Mouse (Mus musculus): ENCODE measurements around the gene Dazap2.

- TF ChIP-seq GABPA (IDR thresholded peaks at IDR 0.05; ENCODE audit: low read depth, low read length) = no peak
- TF ChIP-seq MXI1 (IDR thresholded peaks at IDR 0.05; ENCODE audit: low read depth, low read length) = no peak
- no peak for TF ChIP-seq EP300 (IDR thresholded peaks at IDR 0.05; ENCODE audit: low read depth in 1 of 2, low read length in 2 of 2)
- TF ChIP-seq USF2 (IDR thresholded peaks at IDR 0.05; ENCODE audit: borderline replicate concordance in 1 of 2, insufficient read depth in 1 of 2, low read depth in 1 of 2, low read length in 2 of 2) = no peak
- TF ChIP-seq NELFE (IDR thresholded peaks at IDR 0.05; ENCODE audit: low read depth, low read length) = no peak
- TF ChIP-seq HCFC1 (IDR thresholded peaks at IDR 0.05; ENCODE audit: low read depth, low read length) = no peak
- TF ChIP-seq SIN3A (IDR thresholded peaks at IDR 0.05; ENCODE audit: low read length) = no peak
- no peak for TF ChIP-seq POLR2A (IDR thresholded peaks at IDR 0.05; ENCODE audit: control insufficient read depth in 1 of 2, insufficient read depth in 1 of 2, low read depth in 1 of 2, low read length in 2 of 2, poor library complexity in 1 of 2)
- TF ChIP-seq CHD1 (IDR thresholded peaks at IDR 0.05; ENCODE audit: low read depth, low read length) = no peak
Measured at GRCm38 (mm10) chr15:100624435-100624834, 9.3 kb downstream of the Dazap2 start.

Measured in MEL (cell line).